Mouse (Mus musculus): Measurements from ENCODE around the gene Utrn.

Gene Utrn

DNA sequence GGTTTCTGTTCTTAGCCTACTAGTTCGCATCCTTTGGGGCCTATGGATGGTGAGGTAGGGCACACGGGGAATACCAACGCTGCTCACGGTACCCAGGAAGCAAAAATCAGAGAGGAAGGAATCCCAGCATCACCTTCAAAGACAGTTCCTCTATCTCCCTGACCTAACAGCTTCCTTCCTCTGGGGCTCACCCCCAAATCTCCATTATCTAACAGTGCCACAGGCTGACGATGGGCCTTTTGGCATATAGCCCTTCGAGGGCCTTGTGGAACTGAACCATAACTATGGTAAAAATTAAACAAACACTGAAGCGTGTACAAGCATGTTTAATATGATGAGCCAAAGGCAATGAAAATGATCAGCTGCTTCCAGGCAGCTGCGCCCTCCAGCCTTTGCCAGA is 37.0 kb downstream of the Utrn start:
- no peak for DNase-seq

DNA sequence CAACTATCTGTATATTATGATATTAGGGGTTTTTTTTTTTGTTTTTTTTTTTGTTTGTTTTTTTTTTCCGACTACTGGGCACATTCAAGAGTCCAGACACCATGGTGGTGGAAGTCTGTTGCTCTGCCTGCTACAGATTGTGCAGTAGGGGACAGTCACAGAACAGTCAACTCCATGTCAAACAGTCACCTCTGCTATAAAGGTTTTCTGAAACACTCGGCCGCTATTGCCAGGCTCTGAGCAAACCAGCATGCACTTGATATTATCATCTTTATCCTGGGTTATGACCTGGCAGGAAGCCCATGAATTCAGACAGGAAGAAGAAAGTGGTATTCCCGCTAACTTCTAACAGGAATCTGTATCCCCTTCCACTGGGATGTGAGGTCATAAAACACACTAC is 41.4 kb downstream of the Utrn start:
- peak; percentile 30 for DNase-seq

- no peak for DNase-seq
Measured at GRCm38 (mm10) chr10:12827306-12827705, 41.9 kb downstream of the Utrn start.

- peak; percentile 45 for DNase-seq
Measured at GRCm38 (mm10) chr10:12826760-12827281, 42.3 kb downstream of the Utrn start.

DNA sequence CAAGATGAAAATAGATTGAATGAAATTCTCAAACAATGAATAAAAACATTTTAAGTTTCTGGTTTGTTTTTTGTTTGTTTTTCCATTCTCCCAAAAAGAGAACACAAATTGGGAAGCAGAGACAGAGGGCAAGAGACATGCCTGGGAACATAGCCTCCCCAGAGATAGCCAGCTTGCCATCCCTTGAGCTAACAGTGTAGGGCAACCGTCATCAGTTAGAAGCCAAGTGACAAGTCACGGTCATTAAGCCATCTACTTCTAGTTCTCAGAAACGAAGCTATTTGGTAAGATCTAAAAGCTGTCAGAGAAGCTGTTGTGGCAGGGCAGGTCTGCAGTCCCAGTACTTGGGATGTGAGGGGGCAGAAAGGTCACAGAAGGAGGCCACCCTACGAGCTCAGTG is 44.8 kb downstream of the Utrn start:
- DNase-seq: no peak

GRCm38 (mm10) chr10:12823437-12824219 is 45.5 kb downstream of the Utrn start:
- peak; percentile 14 for DNase-seq

- no peak for DNase-seq
Measured at GRCm38 (mm10) chr10:12820978-12821735, 48.0 kb downstream of the Utrn start.

DNA sequence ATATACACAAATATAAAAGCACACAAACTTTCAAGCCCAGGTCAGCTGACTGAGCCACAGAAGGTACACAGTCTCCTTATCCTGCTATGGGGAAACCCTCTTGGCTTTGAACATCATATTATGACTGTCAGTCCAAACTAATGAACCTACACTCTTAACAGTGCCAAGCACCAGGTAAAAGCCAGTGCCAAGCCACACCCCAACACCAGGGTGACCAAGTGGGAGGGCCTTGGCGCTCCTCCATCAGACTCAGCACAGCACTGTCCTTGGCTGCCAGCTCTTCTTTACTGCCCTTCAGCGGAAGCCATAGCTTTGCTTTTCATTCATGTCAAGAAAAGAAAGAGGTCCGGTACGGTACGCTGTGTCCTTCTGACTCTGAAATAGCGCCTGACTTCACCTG is 51.8 kb downstream of the Utrn start:
- peak; percentile 97 for DNase-seq

- no peak for DNase-seq
Measured at GRCm38 (mm10) chr10:12816530-12816929, 52.6 kb downstream of the Utrn start.

DNA sequence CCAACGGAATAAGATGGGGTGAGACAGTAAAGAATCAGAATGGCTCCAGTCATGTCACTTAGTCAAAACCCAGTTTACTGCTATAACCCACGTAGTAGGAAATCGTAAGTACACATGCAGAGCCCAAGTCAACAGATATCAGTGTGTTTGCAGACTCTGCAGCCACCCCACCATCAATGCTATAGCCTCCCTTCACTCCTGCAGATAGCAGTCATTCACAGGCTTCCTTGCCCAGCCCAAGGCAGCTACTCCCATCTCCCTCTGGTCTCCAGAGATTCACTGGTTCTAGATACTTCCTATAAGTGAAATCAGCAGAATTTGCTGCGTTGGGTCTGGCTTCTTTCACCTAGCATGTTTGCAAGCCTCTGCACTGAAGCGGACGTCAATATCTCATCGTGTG is 54.8 kb downstream of the Utrn start:
- no peak for DNase-seq

DNA sequence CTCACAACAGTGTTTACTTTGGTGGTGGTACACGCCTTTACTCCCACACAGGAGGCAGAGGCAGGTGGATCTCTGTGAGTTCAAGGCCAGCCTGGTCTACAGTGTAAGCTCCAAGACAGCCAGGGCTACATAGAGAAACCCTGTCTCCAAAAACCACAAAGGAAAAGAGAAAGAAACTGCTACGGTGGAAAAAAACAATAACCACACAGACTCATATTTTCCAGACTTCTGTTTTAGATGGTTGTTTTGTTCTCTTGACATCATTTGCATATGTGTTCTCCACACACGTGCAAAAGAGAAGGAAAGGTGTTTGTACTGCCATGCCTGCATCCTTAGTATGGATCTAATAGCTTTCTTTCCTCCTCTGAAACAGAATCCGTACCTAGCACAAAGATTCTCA is 55.3 kb downstream of the Utrn start:
- no peak for DNase-seq

- DNase-seq: peak; percentile 54
Measured at GRCm38 (mm10) chr10:12813211-12813811, 55.9 kb downstream of the Utrn start.

- DNase-seq: no peak
Measured at GRCm38 (mm10) chr10:12812680-12813079, 56.5 kb downstream of the Utrn start.

- no peak for DNase-seq
Measured at GRCm38 (mm10) chr10:12810816-12811215, 58.3 kb downstream of the Utrn start.

GRCm38 (mm10) chr10:12809702-12810101 is 59.5 kb downstream of the Utrn start:
- peak; percentile 22 for DNase-seq

GRCm38 (mm10) chr10:12808467-12808866 is 60.7 kb downstream of the Utrn start:
- DNase-seq: no peak

- no peak for DNase-seq
Measured at GRCm38 (mm10) chr10:12807706-12808105, 61.5 kb downstream of the Utrn start.

DNA sequence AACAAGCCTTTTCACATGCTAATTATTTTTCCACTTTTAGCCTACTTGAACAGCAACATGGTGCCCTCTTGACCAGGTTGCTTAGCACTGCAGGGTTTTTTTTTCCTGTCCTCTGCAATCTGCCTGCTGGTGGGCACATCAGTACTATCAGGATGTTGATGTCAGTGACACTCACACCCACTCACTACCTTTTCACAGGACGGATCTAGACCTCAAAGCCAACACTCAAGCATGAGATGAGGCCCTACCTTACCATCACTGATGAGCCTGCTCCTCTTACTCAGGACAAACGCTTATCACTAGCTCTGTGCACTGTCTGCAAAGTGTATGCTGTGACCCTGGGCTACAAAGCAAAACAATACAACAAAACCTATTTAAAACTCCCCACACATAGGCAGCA is 63.3 kb downstream of the Utrn start:
- DNase-seq: no peak

DNA sequence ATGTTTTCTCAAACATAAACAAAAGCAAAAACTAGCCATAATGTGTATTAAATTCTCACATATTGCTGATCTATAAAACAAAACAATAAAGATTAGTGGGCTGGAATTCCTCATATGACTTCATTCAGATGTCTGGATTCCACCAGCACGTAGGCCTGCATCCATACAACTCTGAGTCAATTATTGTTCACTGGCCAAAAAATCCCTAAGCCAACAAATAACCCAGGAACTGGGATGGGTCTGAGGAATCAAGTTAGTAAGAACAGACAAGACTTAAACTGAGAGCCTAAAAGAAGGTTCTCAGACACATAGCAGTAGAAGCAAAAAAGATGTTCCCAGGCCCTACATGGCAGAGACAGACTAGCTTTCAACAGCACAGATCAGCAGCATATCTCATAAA is 65.2 kb downstream of the Utrn start:
- no peak for DNase-seq

DNA sequence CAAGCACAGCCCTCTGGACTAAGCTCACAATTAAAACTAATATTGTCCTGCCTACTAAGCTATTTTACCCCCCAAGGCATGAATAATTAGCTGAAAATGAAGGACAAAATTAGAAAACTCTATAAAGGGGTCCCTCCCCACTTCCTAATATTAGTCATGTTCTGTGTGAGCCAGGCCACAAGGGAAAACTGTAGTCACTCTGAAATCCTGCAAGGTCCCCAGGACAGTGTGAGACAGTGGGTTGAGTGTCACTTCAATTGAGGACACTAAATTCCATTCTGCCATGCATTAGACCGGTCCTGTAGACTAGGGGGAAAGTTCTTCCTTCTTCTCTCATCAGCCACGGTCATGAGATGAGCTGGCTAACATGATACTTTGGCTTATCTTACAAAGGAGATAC is 69.7 kb downstream of the Utrn start:
- no peak for DNase-seq

DNA sequence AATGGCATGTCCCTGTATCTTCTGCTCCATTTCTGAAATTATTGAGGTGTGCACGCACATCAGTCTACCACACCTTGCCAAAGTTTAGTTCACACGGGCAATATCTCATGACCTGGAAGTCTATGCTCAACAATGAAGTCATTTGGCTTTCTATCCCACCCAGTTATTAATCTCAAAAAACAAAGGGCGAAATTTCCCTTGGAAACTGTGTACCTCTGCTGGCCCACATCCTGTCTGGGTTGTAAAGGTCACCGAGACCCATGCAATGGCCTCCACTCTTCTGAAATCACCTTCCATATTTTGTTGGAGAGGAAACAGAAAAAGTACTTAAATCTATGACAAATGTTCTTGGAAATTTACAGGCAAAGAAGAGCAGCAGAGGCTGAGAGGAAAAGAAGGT is 70.9 kb downstream of the Utrn start:
- DNase-seq: peak; percentile 36

DNA sequence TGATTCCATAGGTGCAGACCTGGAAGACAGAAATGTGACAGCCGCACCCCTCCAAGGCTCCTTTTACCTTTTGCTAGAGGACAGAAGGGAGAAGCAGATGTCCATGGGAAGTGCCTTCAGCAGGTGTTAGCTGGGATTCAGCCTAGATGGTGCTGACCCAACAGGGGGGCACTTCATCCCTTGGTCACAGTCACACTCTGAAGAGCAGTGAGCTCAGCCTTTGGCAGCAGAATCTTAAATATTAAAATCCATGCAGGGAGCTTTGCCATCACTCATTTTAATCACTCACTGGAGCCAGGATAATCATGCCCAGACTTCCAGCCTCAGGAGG is 72.7 kb downstream of the Utrn start:
- DNase-seq: no peak

DNA sequence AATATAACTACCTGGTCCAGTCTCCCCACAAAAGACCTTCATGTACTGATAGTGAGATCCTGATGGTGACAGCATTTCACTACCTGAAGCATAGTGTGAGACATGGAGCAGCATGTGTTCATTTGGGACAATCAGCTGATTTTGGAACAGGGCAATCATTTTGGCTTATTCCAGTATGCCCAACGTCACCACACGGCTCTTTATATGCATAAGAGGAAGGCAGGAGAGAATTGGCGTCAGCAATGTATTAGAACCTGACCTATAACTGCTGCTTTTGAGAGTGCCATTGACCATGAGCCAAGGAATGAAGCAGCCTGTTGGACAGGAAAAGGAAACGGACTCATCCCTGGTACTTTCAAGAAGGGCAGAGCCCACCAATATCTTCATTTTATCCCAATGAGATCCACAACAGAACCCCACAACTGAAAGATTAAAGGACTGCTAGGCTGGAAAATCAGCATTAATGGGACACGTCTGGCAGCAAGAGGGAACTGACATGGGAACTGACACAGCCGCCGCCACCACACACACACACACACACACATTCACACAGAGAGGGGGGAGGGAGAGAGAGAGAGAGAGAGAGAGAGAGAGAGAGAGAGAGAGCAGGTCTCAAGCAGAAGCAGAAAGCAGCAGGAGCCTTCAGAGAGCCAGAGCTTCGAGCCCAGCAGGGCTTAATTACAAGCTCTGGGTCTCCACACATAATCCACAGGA is 73.2 kb downstream of the Utrn start:
- no peak for DNase-seq
